Mouse (Mus musculus): ENCODE results near the gene Clcn3. TPM values are rescaled to one million over a fixed set of nuclear protein-coding genes. Genes with fewer than 3 reads are reported as not detected.

Clcn3 gene
- polyA plus RNA-seq, 1 experiment from 2014 or later = 25.4 TPM

- H3K36me3 ChIP-seq = no peaks in the 10 kb centered on the region
- no peaks in the 10 kb centered on the region for H3K4me1 ChIP-seq (replicated peaks)
- no peak overlapping the region for H3K27ac ChIP-seq
- H3K9me3 ChIP-seq = no peaks in the 10 kb centered on the region
- H3K27me3 ChIP-seq (ENCODE audit: insufficient read depth, poor library complexity, severe bottlenecking) = no peaks in the 10 kb centered on the region
- no peak overlapping the region for H3K4me3 ChIP-seq
- 88% methylated on average over 4 of the region's 4 CpGs for WGBS
- no peak for DNase-seq (ENCODE audit: low spot score)
These were observed 11.3 kb downstream of the Clcn3 start for GRCm38 (mm10) chr8:60971808-60972207.

- Histone ChIP-seq H3K4me1 (replicated peaks) (peaks cover 2% of the 10 kb centered on the region; the same call in 1 of the 2 replicates), H3K4me3 (no peak overlapping the region), H3K9me3 (no peaks in the 10 kb centered on the region), H3K36me3 (no peaks in the 10 kb centered on the region), H3K27ac (no peak overlapping the region), H3K27me3 (ENCODE audit: insufficient read depth, poor library complexity, severe bottlenecking) (no peaks in the 10 kb centered on the region)
- DNase-seq (ENCODE audit: low spot score) = no peak
- 51% methylated on average over 2 of the region's 2 CpGs for WGBS
These were observed 14.0 kb downstream of the Clcn3 start for GRCm38 (mm10) chr8:60969091-60969490.

- peaks cover 2% of the 10 kb centered on the region; the same call in 1 of the 2 replicates for H3K4me1 ChIP-seq (replicated peaks)
- H3K36me3 ChIP-seq = no peaks in the 10 kb centered on the region
- no peak for DNase-seq (ENCODE audit: low spot score)
- 80% methylated on average over 3 of the region's 3 CpGs for WGBS
- H3K27ac ChIP-seq = no peak overlapping the region
- no peaks in the 10 kb centered on the region for H3K9me3 ChIP-seq
- no peaks in the 10 kb centered on the region for H3K27me3 ChIP-seq (ENCODE audit: insufficient read depth, poor library complexity, severe bottlenecking)
- H3K4me3 ChIP-seq = no peak overlapping the region
These were observed 17.4 kb downstream of the Clcn3 start for GRCm38 (mm10) chr8:60965741-60966140.

- 72% methylated on average over 6 of the region's 6 CpGs for WGBS
- DNase-seq (ENCODE audit: low spot score) = no peak
These were observed 17.8 kb downstream of the Clcn3 start for GRCm38 (mm10) chr8:60965306-60965705.

GRCm38 (mm10) chr8:60964518-60964917 is 18.6 kb downstream of the Clcn3 start:
- DNase-seq (ENCODE audit: low spot score) = no peak
- no peaks in the 10 kb centered on the region for H3K36me3 ChIP-seq
- H3K4me1 ChIP-seq (replicated peaks) = peaks cover 2% of the 10 kb centered on the region; the same call in 1 of the 2 replicates
- no peaks in the 10 kb centered on the region for H3K9me3 ChIP-seq
- 87% methylated on average over 4 of the region's 4 CpGs for WGBS
- H3K4me3 ChIP-seq = no peak overlapping the region
- H3K27me3 ChIP-seq (ENCODE audit: insufficient read depth, poor library complexity, severe bottlenecking) = no peaks in the 10 kb centered on the region
- no peak overlapping the region for H3K27ac ChIP-seq

More at GRCm38 (mm10) chr8:60965306-60965705, 17.8 kb downstream of the Clcn3 start:
- no peaks in the 10 kb centered on the region for H3K36me3 ChIP-seq
- H3K27me3 ChIP-seq (ENCODE audit: insufficient read depth, poor library complexity, severe bottlenecking) = no peaks in the 10 kb centered on the region
- peaks cover 2% of the 10 kb centered on the region; the same call in 1 of the 2 replicates for H3K4me1 ChIP-seq (replicated peaks)
- no peak overlapping the region for H3K4me3 ChIP-seq
- no peak overlapping the region for H3K27ac ChIP-seq
- no peaks in the 10 kb centered on the region for H3K9me3 ChIP-seq

- peaks cover 2% of the 10 kb centered on the region; the same call in 1 of the 2 replicates for H3K4me1 ChIP-seq (replicated peaks)
- no peaks in the 10 kb centered on the region for H3K27me3 ChIP-seq (ENCODE audit: insufficient read depth, poor library complexity, severe bottlenecking)
- no peaks in the 10 kb centered on the region for H3K36me3 ChIP-seq
- no peak overlapping the region for H3K4me3 ChIP-seq
- no peaks in the 10 kb centered on the region for H3K9me3 ChIP-seq
- H3K27ac ChIP-seq = no peak overlapping the region
- DNase-seq (ENCODE audit: low spot score) = no peak
- 76% methylated on average over 2 of the region's 2 CpGs for WGBS
These were observed 19.2 kb downstream of the Clcn3 start for GRCm38 (mm10) chr8:60963931-60964330.

- Histone ChIP-seq H3K36me3 (no peaks in the 10 kb centered on the region), H3K4me3 (no peak overlapping the region), H3K27ac (no peak overlapping the region), H3K9me3 (no peaks in the 10 kb centered on the region), H3K4me1 (replicated peaks) (peaks cover 2% of the 10 kb centered on the region; the same call in 1 of the 2 replicates), H3K27me3 (ENCODE audit: insufficient read depth, poor library complexity, severe bottlenecking) (no peaks in the 10 kb centered on the region)
- no peak for DNase-seq (ENCODE audit: low spot score)
- WGBS = 93% methylated on average over 3 of the region's 3 CpGs
These were observed 20.3 kb downstream of the Clcn3 start for GRCm38 (mm10) chr8:60962763-60963162.

- H3K27me3 ChIP-seq (ENCODE audit: insufficient read depth, poor library complexity, severe bottlenecking) = no peaks in the 10 kb centered on the region
- H3K4me1 ChIP-seq (replicated peaks) = peaks cover 17% of the 10 kb centered on the region
- 91% methylated on average over 7 of the region's 7 CpGs for WGBS
- no peak overlapping the region for H3K27ac ChIP-seq
- H3K4me3 ChIP-seq = no peak overlapping the region
- H3K9me3 ChIP-seq = no peaks in the 10 kb centered on the region
- no peaks in the 10 kb centered on the region for H3K36me3 ChIP-seq
- no peak for DNase-seq (ENCODE audit: low spot score)
These were observed 26.3 kb downstream of the Clcn3 start for GRCm38 (mm10) chr8:60956847-60957246.

GRCm38 (mm10) chr8:60954281-60955014 is 28.7 kb downstream of the Clcn3 start:
- H3K4me3 ChIP-seq = peak overlapping the region; percentile 54
- peak overlapping the region; percentile 91 for H3K27ac ChIP-seq
- 2% methylated on average over 15 of the region's 15 CpGs for WGBS
- no peaks in the 10 kb centered on the region for H3K9me3 ChIP-seq
- peak; percentile 81 for DNase-seq (ENCODE audit: low spot score)
- H3K4me1 ChIP-seq (replicated peaks) = peaks cover 17% of the 10 kb centered on the region
- H3K36me3 ChIP-seq = no peaks in the 10 kb centered on the region
- H3K27me3 ChIP-seq (ENCODE audit: insufficient read depth, poor library complexity, severe bottlenecking) = no peaks in the 10 kb centered on the region

GRCm38 (mm10) chr8:60952803-60953202 is 30.3 kb downstream of the Clcn3 start:
- H3K27ac ChIP-seq = no peak overlapping the region
- peaks cover 17% of the 10 kb centered on the region for H3K4me1 ChIP-seq (replicated peaks)
- H3K36me3 ChIP-seq = no peaks in the 10 kb centered on the region
- 80% methylated on average over 5 of the region's 5 CpGs for WGBS
- no peak overlapping the region for H3K4me3 ChIP-seq
- DNase-seq (ENCODE audit: low spot score) = no peak
- no peaks in the 10 kb centered on the region for H3K27me3 ChIP-seq (ENCODE audit: insufficient read depth, poor library complexity, severe bottlenecking)
- no peaks in the 10 kb centered on the region for H3K9me3 ChIP-seq

GRCm38 (mm10) chr8:60951757-60952156 is 31.3 kb downstream of the Clcn3 start:
- no peak for DNase-seq (ENCODE audit: low spot score)
- Histone ChIP-seq H3K27me3 (ENCODE audit: insufficient read depth, poor library complexity, severe bottlenecking) (no peaks in the 10 kb centered on the region), H3K9me3 (no peaks in the 10 kb centered on the region), H3K4me1 (replicated peaks) (peaks cover 12% of the 10 kb centered on the region; the same call in 1 of the 2 replicates), H3K36me3 (no peaks in the 10 kb centered on the region), H3K27ac (no peak overlapping the region), H3K4me3 (no peak overlapping the region)
- WGBS = 98% methylated on average over 1 of the region's 1 CpGs

GRCm38 (mm10) chr8:60951271-60951670 is 31.8 kb downstream of the Clcn3 start:
- no peaks in the 10 kb centered on the region for H3K27me3 ChIP-seq (ENCODE audit: insufficient read depth, poor library complexity, severe bottlenecking)
- H3K4me1 ChIP-seq (replicated peaks) = peaks cover 12% of the 10 kb centered on the region; the same call in 1 of the 2 replicates
- H3K9me3 ChIP-seq = no peaks in the 10 kb centered on the region
- DNase-seq (ENCODE audit: low spot score) = no peak
- H3K4me3 ChIP-seq = no peak overlapping the region
- H3K27ac ChIP-seq = no peak overlapping the region
- no peaks in the 10 kb centered on the region for H3K36me3 ChIP-seq
- 81% methylated on average over 4 of the region's 4 CpGs for WGBS

GRCm38 (mm10) chr8:60949859-60950258 is 33.2 kb downstream of the Clcn3 start:
- Histone ChIP-seq H3K9me3 (no peaks in the 10 kb centered on the region), H3K4me3 (no peak overlapping the region), H3K36me3 (no peaks in the 10 kb centered on the region), H3K27ac (no peak overlapping the region), H3K4me1 (replicated peaks) (peaks cover 10% of the 10 kb centered on the region; the same call in 1 of the 2 replicates), H3K27me3 (ENCODE audit: insufficient read depth, poor library complexity, severe bottlenecking) (no peaks in the 10 kb centered on the region)
- no peak for DNase-seq (ENCODE audit: low spot score)
- 87% methylated on average over 4 of the region's 4 CpGs for WGBS
